Mouse (Mus musculus): ENCODE measurements around the gene Pax2.
"Not testable (repeated sequence)": the region's sequence is repeated elsewhere in the genome, so short reads cannot be mapped to it uniquely, and the experiment has no call there.

Pax2 gene

DNA sequence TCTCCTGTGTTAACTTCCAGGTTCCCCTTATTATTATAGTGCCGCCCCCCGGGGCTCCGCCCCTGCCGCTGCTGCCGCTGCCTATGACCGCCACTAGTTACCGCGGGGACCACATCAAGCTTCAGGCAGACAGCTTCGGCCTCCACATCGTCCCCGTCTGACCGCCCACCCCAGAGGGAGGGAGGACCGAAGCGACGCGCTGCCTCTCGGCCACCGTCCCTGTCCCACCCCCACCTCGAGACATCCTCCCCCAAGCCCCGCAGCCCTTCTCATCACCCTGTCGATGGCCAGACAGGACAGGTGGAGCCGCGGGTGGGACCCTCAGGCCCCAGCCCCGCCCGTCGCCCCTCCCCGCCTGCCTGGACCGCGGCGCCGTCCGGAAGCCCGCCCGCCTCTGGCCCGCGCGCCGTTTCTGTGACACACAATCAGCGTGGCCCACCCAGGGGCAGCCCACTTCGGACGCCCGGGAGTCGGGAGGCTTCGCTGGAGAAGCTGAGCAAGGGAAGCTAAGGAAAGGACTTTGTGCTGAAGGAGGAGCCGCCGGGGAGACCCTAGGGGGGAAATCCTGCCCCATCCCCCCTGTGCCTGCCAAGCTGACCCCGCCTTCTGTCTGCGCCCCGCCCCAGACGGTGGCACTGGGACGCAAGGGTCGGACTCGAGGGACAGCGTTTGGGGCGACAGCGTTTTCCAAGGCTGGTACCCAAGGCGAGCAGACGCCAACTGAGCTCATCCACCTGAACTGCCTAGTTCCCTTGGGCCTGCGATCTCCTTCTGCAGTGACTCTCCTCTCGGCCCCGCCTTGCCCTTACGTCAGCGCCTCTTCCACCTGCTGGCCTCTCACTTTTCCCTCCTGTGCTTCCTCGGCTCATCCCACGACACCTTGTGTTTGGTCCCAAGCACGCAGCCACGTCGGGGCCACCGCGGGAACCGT is 80.4 kb downstream of the Pax2 start:
- no peak for DNase-seq (ENCODE audit: low read depth)

GRCm38 (mm10) chr19:44837426-44838205 is 81.8 kb downstream of the Pax2 start:
- no peak for DNase-seq (ENCODE audit: low read depth)

DNA sequence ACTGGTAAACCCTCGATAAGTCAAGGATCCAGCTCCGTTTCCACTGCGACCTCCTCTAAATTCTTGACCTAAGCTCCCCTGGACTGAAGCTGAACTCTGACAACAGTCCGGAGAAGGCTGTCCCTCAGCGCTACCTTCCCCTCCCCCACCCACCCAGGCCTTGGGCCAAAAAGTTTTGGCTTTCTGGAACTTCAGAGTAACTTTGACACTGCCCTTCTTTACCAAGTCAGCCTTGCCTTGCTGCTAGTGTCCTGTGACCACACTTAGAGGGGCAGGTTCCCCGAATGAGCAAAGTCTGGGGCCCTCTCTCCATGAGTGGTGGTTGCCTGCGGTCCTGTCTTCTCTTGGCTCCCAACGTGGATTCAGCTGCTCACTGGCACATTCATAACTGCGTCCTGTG is 82.5 kb downstream of the Pax2 start:
- no peak for DNase-seq (ENCODE audit: low read depth)

DNA sequence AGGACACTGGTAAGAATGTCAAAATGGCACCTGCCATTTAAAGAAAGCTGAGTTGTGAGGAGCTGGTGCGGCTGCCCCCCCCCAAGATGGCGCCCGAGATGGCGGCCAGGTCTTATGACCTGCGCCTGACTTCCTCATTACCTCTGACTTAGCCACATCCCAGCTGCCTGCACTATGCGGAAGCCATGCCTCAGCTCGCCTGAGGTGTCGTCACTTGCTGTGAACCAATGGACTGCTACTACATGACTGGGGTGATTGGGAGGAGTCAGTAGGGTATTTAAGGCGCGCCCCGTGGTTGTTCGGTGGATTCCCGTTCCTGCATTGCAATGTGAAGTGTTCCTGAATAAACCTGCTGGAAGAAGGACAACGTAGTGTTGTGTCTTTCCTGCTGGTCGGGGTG is 86.8 kb downstream of the Pax2 start:
- not testable (repeated sequence) for DNase-seq (ENCODE audit: low read depth)

DNA sequence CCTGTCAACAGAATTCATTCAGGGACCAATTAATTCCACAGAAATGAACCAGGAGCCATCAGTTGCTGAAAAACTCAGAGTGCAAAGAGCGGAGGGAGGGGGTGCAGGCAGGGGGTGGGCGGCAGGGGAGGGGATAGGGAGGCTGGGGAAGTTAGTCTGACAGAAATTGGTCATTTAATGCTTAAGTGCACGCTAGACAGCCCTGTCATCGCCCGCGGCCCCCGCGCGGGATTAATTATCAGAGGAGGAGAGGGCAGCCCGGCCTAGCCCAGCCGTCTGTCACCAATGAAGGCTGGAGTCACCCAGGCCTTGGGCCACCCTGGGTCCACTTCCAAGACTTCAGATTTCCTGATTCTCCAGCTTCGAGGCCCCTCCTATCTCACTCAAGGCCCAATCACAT is 93.6 kb downstream of the Pax2 start:
- DNase-seq (ENCODE audit: low read depth) = no peak

DNA sequence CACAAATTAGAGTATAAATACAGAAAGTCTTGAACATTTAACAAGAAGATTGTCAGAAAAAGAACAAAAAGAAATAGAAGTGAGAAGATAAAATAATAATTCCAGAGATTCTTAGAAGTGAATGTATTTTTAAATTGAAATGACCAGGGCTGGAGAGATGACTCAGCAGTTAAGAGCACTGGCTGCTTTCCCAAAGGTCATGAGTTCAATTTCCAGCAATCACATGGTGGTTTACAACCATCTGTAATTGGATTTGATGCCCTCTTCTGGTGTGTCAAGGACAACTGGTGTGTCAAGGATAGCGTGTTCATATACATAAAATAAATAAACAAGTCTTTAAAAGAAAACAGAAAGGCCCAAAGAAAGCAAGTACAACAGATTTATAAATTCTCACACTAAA is 102.8 kb downstream of the Pax2 start:
- DNase-seq (ENCODE audit: low read depth) = no peak

- DNase-seq (ENCODE audit: low read depth) = no peak
These were observed 112.9 kb downstream of the Pax2 start for GRCm38 (mm10) chr19:44868766-44869165.

DNA sequence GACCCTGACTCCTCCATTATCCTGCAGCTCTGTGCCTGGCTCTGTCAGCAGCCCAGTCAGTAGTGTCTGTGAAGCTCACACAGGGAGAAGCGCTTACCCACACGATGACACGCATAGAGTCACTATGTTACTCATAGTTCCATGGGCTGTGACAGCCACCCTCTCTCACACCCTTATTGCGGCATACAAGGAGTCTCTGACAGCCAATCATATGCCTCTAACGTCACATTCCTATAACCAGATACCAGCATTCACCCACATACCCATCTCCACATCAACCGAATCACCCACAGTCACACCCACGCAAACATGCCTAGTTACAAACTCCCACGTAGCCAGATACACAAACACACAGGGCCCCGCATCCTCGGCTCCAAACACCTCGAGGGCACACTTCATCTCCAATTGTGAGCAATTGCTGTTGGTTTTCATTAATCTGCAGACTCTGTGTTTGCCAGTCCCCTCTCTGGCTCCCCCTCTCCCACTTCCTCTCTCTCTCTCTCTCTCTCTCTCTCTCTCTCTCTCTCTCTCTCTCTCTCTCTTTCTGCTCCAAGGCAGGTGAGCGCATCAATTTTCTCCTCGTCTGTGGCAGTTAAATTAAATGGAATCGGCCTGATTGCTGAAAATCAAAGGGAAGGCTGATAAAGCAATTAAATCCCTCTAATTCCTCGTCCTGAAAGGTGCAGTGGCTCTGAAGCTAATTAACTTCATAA is 118.5 kb downstream of the Pax2 start:
- DNase-seq (ENCODE audit: low read depth) = no peak

GRCm38 (mm10) chr19:44874928-44875327 is 119.1 kb downstream of the Pax2 start:
- no peak for DNase-seq (ENCODE audit: low read depth)

- no peak for DNase-seq (ENCODE audit: low read depth)
These were observed 119.9 kb downstream of the Pax2 start for GRCm38 (mm10) chr19:44875718-44876117.

GRCm38 (mm10) chr19:44876529-44876928 is 120.7 kb downstream of the Pax2 start:
- no peak for DNase-seq (ENCODE audit: low read depth)

DNA sequence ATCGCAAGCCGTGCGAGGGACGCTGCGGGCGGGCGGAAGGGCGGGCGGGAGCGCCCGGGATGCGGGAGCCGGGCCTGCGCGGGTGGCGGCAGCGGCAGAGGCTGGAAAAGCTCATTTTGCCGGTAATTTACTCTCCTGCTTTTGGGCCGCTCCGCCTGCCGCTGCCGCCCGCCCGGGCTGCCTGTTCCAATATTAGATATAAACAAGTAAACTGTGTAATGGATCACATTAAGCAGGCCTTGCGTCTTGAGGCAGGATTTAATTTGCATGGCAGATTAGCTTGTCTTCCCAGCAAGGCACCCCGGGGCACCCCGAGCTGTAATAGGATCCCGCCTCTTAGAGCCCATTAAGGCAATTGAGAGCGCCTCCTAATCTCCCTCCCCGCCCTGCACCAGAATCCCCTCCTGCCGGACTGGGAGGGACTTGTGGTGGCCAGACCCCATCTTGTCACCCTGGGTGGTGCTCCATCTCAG is 126.7 kb downstream of the Pax2 start:
- no peak for DNase-seq (ENCODE audit: low read depth)

- no peak for DNase-seq (ENCODE audit: low read depth)
These were observed 128.5 kb downstream of the Pax2 start for GRCm38 (mm10) chr19:44884331-44884730.

DNA sequence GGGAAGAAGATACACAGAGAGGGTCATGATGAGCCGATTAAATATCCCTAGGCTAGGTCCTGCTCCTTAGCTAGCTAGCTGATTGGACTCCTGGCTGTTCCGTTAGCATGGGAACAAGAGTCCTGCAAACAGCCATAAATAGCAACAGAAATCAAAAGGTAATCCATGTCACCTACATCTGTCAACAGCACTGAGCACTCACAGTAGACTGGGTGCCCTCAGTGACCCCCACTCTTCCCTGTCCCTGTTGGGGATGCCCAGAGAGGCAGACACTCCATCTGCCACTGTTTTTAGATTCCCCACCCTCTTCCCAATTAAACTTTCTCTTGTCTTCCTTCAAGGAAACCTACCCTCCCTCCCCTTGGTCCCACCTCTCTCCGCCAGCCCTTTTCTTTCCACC is 130.6 kb downstream of the Pax2 start:
- DNase-seq (ENCODE audit: low read depth) = no peak
